Mouse (Mus musculus) C2C12 (cell line): ENCODE data around the gene Nxph3. TPM values are rescaled to one million over a fixed set of nuclear protein-coding genes. Genes with fewer than 3 reads are reported as not detected.

Experiments
- H3K27me3 ChIP-seq: one replicate; pipeline ENCODE4 v1.6.1; 2011; ENCODE audit not compliant: control insufficient read depth, insufficient read depth, insufficient read length
- H3K36me3 ChIP-seq: one replicate; pipeline ENCODE4 v1.6.1; 2011; ENCODE audit not compliant: control insufficient read depth, insufficient read depth
- H3K4me3 ChIP-seq: one replicate; pipeline ENCODE4 v1.5.1; 2011; ENCODE audit warnings: mild to moderate bottlenecking, control low read depth; ENCODE audit not compliant: poor library complexity, insufficient read depth, severe bottlenecking
- H3K79me2 ChIP-seq: one replicate; pipeline ENCODE4 v1.6.1; 2011; ENCODE audit not compliant: control insufficient read depth, insufficient read depth
- H3K79me3 ChIP-seq: one replicate; pipeline ENCODE4 v1.6.1; 2011; ENCODE audit warnings: low read depth, control low read depth
- H3ac ChIP-seq: one replicate; pipeline ENCODE3; 2011; ENCODE audit warnings: low read depth; ENCODE audit not compliant: control insufficient read depth, insufficient read length
- CEBPB ChIP-seq: IDR thresholded peaks from one replicate; pipeline ENCODE4 v1.6.1; 2011; ENCODE audit warnings: low read depth, mild to moderate bottlenecking, control low read depth, moderate library complexity
- CTCF ChIP-seq: IDR thresholded peaks from one replicate; pipeline ENCODE4 v1.5.1; 2011; ENCODE audit not compliant: control insufficient read depth, insufficient read depth, insufficient read length
- FOSL1 ChIP-seq: IDR thresholded peaks from one replicate; pipeline ENCODE4 v1.8.0; 2011; ENCODE audit warnings: mild to moderate bottlenecking, low read length; ENCODE audit not compliant: poor library complexity, insufficient read depth, severe bottlenecking
- MAX ChIP-seq: IDR thresholded peaks from one replicate; pipeline ENCODE4 v1.6.1; 2011; ENCODE audit warnings: mild to moderate bottlenecking, control low read depth
- MYOD1 ChIP-seq: IDR thresholded peaks from one replicate; pipeline ENCODE4 v1.6.1; 2011; ENCODE audit warnings: low read depth; ENCODE audit not compliant: control insufficient read depth, insufficient read length
- MYOG ChIP-seq: IDR thresholded peaks from one replicate; pipeline ENCODE4 v1.6.1; 2011; ENCODE audit not compliant: control insufficient read depth, insufficient read length; ENCODE audit errors: extremely low read depth
- USF1 ChIP-seq: IDR thresholded peaks from one replicate; pipeline ENCODE4 v1.6.1; 2011; ENCODE audit warnings: low read depth, mild to moderate bottlenecking, control low read depth, moderate library complexity
- polyA plus RNA-seq: library from polyadenylated mRNA; unstranded; fragments of >200 nt; fragmentation: generic; extraction: Trizol; gene quantifications from one replicate; pipeline ENCODE4 v1.2.1, GENCODE M21; 2012; ENCODE audit warnings: missing spikeins

Nxph3 gene
- polyA plus RNA-seq, 1 experiment = 1.2 TPM

DNA sequence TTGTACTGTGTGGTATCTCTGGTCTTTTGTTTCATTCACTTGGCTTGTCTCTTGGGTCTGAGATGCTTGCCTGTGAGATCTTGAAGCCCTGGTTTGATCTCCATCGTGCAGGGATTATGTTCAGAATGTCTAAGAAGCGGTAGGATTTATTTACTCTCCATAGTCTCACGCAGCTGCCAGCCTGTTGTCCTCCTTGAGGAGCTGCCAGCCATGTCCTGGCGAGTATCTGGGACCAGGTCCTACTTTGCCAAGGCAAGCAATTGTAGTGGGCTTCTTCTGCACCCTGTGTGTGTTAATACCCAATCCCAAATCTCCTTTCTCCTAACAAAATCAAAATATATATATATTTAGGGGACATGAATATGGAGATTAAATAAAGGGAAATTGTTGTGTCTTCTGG, 21.4 kb downstream of the Nxph3 start:
- H3K27me3 ChIP-seq = no peaks in the 10 kb centered on the region
- no peak overlapping the region for H3ac ChIP-seq
- H3K4me3 ChIP-seq = no peak overlapping the region
- no peaks in the 10 kb centered on the region for H3K79me2 ChIP-seq
- TF ChIP-seq CEBPB = no peak
- no peak for TF ChIP-seq CTCF
- TF ChIP-seq MYOG = no peak
- no peak for TF ChIP-seq USF1
- no peak for TF ChIP-seq MYOD1
- TF ChIP-seq FOSL1 = no peak
- no peak for TF ChIP-seq MAX
- no peaks in the 10 kb centered on the region for H3K79me3 ChIP-seq
- peaks cover 75% of the 10 kb centered on the region for H3K36me3 ChIP-seq

DNA sequence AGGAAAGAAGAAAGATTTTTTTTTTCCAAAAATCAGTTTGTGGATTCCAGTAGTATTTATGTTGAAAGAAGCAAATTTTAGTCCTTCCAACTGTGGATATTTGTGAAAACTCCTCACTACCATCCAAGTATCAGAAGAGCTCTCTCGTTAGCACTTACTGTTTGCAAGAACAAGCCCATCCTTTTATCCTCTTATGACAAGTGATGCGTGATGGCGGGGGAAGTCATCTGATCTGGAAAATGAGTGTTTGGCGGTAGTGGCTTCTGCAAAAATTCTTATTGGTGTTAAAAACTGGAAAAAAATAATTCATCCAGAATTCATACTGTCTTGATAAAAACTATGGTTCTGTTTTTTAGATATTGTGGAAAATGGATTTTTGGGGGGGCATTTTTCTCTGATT, 22.1 kb downstream of the Nxph3 start:
- peaks cover 80% of the 10 kb centered on the region for H3K36me3 ChIP-seq
- H3K79me2 ChIP-seq = no peaks in the 10 kb centered on the region
- H3K79me3 ChIP-seq = no peaks in the 10 kb centered on the region

DNA sequence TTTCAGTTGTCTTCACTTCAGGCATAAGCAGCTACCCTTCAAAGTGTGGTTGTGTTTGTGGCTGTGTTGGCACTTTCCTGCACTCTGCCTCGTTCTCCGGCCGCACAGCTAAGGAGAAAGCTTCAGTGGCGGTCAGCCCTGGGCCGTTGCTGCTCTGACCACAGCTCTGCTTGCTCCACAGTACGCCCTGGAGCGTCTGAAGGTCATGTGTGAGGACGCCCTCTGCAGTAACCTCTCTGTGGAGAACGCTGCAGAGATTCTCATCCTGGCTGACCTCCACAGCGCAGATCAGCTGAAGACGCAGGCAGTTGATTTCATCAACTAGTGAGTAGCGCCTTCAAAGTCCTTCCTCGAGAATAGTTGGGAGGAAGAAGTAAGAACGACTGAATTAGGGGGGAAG, 24.3 kb downstream of the Nxph3 start:
- no peaks in the 10 kb centered on the region for H3K79me2 ChIP-seq
- no peak overlapping the region for H3K4me3 ChIP-seq
- H3K27me3 ChIP-seq = no peaks in the 10 kb centered on the region
- H3ac ChIP-seq = no peak overlapping the region
- peaks cover 92% of the 10 kb centered on the region for H3K36me3 ChIP-seq
- TF ChIP-seq CEBPB (no peak), MYOD1 (no peak), FOSL1 (no peak), USF1 (no peak), MAX (no peak), CTCF (no peak), MYOG (no peak)
- no peaks in the 10 kb centered on the region for H3K79me3 ChIP-seq

More for the DNA sequence above, 22.1 kb downstream of the Nxph3 start:
- Histone ChIP-seq H3K4me3 (no peak overlapping the region), H3K27me3 (no peaks in the 10 kb centered on the region), H3ac (no peak overlapping the region)
- TF ChIP-seq MAX (no peak), CEBPB (no peak), CTCF (no peak), USF1 (no peak), FOSL1 (no peak), MYOG (no peak), MYOD1 (no peak)

DNA sequence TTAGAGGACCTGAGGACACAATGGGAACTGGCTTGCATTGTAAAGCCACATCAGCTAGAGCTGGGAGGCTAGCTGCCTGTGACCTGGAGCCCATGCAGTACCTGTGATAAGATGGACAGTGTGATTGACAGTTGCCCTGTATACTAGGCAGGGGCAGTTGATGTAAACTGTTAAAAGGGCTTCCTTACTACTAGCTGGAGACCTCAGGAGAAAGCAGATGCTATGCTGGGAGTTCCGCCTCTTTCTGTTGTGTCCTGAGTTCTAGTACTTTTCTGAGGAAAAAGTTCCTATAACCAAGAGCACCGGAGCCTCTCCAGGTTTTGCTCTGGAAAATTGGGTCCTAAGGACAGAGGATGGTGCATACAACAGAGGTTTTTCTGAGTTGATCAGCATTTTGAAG, 27.1 kb downstream of the Nxph3 start:
- H3ac ChIP-seq = no peak overlapping the region
- peaks cover 86% of the 10 kb centered on the region for H3K36me3 ChIP-seq
- H3K79me3 ChIP-seq = no peaks in the 10 kb centered on the region
- H3K79me2 ChIP-seq = peaks cover 4% of the 10 kb centered on the region
- no peaks in the 10 kb centered on the region for H3K27me3 ChIP-seq
- no peak for TF ChIP-seq CTCF
- no peak for TF ChIP-seq MYOD1
- no peak for TF ChIP-seq CEBPB
- TF ChIP-seq FOSL1 = no peak
- TF ChIP-seq MYOG = no peak
- TF ChIP-seq MAX = no peak
- TF ChIP-seq USF1 = no peak
- no peak overlapping the region for H3K4me3 ChIP-seq

DNA sequence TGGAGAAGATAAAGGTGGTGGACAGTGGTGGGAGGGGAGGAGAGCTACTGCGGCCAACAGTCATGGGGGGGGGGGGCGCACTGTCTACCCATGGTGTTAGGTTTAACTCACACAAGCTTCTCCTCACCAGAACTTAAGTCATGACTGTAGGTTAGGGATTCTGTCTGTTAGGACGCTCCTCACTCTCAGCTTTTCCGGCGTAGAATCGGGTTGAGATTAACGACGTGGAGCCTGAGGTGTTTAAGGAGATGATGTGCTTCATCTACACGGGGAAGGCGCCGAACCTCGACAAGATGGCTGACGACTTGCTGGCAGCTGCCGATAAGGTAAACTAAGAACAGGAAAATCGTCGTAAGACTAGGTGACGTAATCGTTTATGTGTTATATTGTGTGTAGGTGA, 28.7 kb downstream of the Nxph3 start:
- Histone ChIP-seq H3K27me3 (no peaks in the 10 kb centered on the region), H3ac (no peak overlapping the region), H3K79me3 (no peaks in the 10 kb centered on the region), H3K79me2 (peaks cover 10% of the 10 kb centered on the region), H3K4me3 (no peak overlapping the region), H3K36me3 (peaks cover 80% of the 10 kb centered on the region)
- TF ChIP-seq USF1 (no peak), CEBPB (no peak), FOSL1 (no peak), MAX (no peak), CTCF (no peak), MYOG (no peak), MYOD1 (no peak)

DNA sequence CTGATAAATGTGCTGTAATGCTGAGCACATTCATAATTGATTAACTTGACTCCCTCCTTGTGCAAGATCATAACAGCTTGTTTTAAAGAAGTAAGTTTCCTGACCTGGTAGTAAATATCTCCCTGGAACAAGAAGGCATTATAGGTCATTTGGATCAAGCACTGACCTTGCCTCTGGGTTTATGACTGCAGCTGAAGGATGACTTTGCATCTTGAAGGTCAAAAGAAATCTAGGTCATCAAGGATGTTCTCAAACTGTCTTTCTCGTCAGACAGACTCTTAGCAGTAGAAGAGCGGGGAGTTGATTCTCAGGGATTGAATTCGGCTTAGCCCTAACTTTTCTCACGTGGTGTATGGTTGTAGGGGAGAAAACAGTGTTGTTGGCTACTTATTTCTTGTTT, 33.7 kb downstream of the Nxph3 start:
- H3K27me3 ChIP-seq = no peaks in the 10 kb centered on the region

More for the DNA sequence above, 33.7 kb downstream of the Nxph3 start:
- Histone ChIP-seq H3K79me2 (peaks cover 10% of the 10 kb centered on the region), H3ac (no peak overlapping the region), H3K79me3 (no peaks in the 10 kb centered on the region), H3K36me3 (peaks cover 63% of the 10 kb centered on the region), H3K4me3 (no peak overlapping the region)
- TF ChIP-seq MAX (no peak), MYOD1 (no peak), USF1 (no peak), MYOG (no peak), CTCF (no peak), CEBPB (no peak), FOSL1 (no peak)
